Mouse (Mus musculus) heart, adult 8-10 months (tissue): ENCODE measurements at regions not wholly inside any gene's neighbourhood (a gene's known extent, or its start where the extent isn't known, plus 50 kb on each side); places are given as distances from the start of the nearest gene placed in this dataset.

Source experiments
- DNase-seq: peaks from one replicate; pipeline ENCODE4 v3.0.0; 2022; ENCODE audit warnings: low spot score

GRCm38 (mm10) chr6:51178799-51179398, 253.6 kb upstream of the Nfe2l3 start:
- no peak for DNase-seq

DNA sequence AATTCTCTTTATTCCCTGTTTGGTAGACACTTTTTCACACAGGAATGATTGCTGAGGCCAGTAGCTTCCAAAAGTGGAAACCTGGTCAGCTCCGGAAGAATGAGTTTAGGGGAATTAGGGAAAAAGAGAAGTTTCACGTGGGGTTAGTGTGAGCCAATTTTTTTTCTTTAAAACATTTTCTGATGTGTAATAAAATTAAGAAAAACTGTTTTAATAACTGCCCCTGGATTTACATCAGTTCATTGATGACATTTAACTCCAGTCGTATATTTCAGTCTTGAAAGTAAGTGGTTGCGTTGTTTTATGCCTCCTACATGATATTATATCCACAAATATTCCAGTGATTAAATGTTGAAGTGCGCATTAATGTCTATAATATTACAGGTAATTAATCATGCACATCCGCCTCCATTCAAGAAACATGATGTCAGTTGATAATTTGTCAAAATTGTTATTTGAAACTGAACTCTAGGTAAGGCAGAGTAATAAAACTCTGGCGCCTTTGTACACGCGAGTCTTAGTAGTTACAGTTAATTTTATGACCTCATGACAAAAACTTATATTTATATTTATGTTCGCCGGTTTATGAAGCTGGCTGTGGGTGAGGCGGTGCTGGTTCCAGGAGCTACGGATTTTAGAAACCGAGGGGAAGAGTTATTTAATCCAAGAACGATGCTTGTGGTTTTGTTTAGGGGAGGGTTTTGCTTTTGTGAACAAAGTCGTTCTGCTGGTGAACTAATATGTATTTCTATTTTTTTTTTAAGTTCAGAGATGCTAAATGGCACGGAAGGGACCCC, 252.5 kb upstream of the Nfe2l3 start:
- DNase-seq = no peak

DNA sequence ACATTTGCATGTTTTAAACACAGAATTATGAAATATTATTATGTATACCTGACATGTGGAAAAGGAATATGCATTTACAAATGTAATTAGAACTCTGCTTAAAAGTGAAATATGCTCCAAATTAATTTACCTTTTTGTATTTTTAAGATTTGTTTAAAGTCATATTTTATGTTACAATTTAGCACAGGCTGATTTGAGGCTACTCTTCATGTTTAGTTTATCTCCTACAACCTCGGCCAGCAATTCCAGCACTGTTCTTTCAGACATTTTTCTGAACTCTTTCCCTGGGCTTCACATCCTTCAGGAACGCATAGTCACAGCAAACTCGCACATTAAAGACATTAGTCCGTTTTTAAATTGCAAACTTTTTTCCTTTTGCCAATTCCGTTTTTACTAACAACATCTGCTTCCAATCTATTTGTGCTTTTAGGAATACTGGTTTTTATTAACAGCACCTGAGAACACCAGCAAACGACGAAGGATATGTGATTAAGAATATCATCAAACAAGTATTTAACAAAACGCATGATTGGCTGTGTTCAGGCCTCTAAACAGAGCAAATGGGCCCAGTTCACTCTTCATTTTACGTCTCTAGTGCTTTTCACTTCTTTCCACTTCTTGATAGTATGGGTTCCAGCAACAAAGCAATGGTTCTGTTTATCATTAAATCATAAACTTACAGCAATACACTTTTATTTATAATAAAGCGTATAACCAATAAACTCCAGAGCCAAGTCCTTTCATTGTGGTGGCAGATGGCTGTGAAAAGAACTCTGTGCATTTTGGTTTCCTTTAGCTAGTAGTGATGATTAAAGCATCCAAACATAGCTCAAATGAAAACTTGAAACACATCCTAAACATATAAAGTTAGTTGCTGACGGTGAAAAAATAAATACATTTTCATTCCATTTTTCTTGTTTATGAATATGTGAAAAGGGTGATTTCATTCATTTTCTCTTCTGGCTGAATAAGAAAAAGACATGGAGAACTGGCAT, 251.3 kb upstream of the Nfe2l3 start:
- no peak for DNase-seq

GRCm38 (mm10) chr6:51181905-51182304, 250.6 kb upstream of the Nfe2l3 start:
- no peak for DNase-seq

DNA sequence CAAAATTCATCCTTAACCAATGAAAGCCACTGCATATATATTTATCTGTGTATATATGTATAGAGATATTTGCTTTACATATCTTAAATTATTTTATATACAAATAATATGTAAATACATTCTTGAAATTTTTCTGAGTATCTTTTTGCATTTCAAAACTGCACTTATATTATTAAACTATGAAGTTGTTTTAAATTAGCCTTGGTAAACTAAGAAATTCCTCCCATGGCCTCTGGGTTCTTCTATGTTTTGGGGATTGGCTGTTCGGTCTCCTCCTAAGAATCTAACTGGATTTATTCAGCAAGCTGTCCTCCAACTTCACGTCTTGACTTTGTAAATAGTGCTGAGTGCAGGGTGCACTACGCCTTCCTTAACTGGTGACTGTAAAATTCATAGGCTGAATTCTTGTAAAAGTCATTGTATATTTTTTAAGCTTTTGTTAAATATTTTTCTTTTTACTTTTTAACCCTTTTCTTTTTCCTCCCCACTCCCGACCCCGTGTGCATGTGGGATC, 249.6 kb upstream of the Nfe2l3 start:
- DNase-seq = no peak

DNA sequence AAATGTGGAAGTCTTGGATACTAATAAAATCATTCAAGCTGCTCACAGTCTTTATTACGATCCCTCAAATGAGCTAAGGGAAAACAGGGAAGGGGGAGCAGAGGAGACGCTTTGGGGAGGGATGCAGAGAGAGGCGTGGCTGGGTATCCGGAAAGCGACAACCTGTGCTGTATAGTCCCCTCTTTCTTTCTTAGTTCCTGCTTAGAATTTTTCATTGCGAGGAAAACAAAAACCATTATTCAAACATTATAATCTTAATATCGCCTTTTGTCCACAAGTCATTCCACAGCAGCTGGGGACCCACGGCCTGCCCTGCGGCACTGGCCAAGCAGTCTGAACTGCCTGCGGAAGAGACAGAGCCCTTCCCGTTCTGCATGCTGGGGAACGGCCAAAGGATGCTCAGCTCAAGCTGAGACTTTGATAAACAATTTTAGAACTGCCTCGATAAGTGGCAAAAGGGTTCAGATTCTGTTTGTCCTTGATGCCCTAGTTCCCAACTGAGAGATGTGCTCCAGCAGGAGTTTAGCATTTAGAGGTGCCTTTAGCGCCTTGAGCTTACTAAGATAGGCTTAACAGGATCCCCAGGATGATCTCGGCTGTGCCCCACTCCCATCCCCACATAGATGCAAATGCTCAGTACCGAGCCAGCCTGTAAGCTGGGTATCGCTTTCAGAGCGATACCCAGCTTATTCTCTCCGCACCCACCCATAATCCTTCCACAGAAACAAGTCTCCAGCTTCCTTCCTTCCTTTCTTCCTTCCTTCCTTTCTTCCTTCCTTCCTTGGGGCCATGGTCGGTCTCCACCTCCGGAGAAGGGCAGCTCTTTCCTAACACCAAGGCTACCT, 248.7 kb upstream of the Nfe2l3 start:
- DNase-seq = no peak

- no peak for DNase-seq
Measured at GRCm38 (mm10) chr6:51184500-51184899, 248.0 kb upstream of the Nfe2l3 start.

DNA sequence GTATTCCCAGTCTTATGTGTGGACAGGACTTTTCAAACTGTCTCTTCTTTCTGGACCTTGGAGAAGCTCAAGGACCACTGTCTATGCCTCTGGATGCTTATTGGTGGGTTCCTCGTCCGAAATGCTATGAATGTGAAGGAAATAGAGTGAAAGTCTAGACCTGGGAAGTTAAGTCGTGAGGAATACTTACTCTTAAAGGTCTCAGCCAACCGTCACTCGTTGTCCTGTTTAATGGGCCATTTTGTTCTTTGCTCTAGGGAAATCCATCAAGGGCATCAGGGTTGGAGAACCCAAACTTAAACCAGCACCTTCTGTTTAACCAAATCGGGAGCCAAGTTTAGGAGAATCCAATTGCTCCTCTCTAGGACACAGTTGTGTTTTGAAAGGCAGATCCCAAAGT, 247.3 kb upstream of the Nfe2l3 start:
- DNase-seq = no peak

- DNase-seq = no peak
Measured at GRCm38 (mm10) chr6:51189173-51189572, 243.3 kb upstream of the Nfe2l3 start.

DNA sequence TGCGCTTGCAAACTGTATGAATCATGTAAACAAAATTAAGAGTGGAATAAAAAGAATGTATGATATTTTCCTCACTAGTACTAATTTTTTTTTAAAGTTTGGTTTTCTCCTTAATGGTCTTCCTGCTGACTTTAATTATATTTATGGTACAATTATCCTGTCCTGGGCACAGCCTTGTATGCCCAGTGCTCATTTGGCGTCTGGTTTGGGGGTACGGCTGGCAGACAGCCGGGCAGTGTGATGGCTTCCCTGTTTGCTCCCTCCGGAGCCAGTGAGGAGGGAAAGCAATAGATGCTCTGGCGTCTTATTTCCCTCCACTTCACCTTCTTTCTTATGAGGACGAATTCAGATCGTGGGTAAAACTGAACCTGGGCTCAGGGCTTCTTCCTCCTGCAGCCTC, 239.6 kb upstream of the Nfe2l3 start:
- DNase-seq = no peak

DNA sequence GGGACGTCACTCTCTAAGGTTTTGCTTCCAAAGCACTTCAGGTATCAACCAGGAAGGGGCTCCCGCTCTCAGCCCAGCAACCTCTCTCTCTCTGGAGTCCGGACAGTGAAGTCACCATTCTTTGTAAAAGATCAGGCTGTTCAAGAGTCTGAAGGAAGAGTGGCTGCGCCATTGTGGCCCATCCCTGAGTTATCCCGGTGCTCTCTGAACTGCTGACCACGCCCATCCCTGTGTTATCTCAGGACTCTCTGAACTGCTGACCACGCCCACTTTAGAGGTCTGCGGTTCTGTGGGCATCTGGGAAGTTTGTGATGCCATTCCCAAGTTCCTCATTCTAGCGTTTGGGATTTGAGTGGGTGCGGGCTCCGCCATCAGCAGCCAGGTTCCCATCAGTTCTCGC, 239.1 kb upstream of the Nfe2l3 start:
- no peak for DNase-seq

DNA sequence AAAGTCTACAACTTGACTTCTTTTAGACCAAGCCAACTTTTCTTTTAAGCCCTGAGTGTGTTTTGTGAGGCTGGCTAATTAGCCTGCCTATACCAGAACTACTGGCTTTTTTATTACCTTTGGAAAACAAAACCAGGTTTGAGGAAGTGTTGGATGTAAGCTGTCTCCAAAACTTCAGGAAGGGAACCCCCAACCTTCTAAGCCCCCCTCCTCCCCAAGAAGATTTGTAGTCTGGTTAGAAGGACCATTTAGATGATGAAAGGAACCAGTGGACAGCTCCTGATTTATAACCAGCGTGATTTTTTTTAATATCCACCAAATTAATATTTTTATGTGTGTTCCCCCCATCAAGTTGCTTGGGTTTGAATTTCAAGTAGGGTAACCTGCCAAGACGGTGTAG, 236.1 kb upstream of the Nfe2l3 start:
- DNase-seq = no peak

- no peak for DNase-seq
Measured at GRCm38 (mm10) chr6:51197000-51197774, 235.3 kb upstream of the Nfe2l3 start.

- DNase-seq = no peak
Measured at GRCm38 (mm10) chr6:51200207-51200606, 232.3 kb upstream of the Nfe2l3 start.

DNA sequence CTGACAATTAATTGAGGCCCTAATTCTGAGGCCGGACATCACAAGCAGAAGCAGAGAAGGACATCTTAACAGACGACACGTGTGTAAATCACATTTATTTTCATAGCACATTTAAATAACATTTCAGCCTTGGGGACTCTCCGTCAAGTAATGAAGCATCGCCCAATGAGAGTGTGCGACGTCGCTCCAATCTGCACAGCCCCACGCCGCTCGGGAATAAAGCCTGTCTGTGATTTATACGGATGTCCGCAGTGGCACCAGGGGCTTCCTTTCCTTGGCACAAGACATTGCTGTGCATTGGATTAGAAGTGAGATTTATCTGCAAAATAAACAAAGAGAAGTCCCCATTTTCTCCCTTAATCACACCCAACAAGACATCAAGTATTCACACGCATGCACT, 231.6 kb upstream of the Nfe2l3 start:
- no peak for DNase-seq

DNA sequence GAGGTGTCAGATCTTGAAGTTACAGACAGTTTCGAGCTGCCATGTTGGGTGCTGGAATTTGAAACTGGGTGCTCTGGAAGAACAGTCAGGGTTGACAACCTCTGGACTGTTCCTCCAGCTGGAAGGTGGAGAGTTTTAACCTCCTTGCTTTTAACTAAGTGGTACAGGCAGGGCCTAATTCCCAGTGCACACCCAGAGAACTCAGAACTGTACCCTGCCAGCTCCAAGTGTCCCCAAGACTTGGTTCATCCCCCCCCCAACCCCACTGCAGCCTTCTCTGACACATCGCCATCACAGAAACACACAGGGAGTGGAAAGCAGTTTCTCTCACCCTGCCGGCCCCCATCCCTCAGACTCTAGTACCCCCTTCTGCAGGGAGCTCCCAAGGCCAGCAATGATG, 228.2 kb upstream of the Nfe2l3 start:
- no peak for DNase-seq

DNA sequence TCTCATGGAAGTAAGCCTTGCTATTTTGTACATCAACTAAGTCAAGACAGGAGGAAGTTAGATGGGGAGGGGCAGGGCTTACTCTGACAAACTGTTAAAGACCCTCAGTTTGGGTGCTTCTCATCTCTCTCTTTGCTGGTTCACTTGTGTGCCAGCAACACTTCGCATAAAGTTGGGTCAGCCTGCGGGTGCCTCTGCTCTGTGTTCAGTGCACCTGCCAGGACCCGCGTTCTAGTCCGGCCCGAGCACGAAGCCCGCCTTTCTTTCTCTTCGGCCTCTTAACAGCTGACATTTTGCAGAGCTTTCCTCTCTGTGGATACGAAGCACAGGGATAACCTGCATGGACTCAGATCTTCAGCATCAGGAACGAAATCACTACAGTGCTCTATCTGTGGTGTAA, 227.1 kb upstream of the Nfe2l3 start:
- DNase-seq = no peak

- peak; percentile 22 for DNase-seq
Measured at GRCm38 (mm10) chr6:51206712-51207505, 225.6 kb upstream of the Nfe2l3 start.

- DNase-seq = no peak
Measured at GRCm38 (mm10) chr6:51207587-51208361, 224.7 kb upstream of the Nfe2l3 start.
